Mouse (Mus musculus) cortical plate, adult 2 months (tissue): ENCODE data around the gene Mpv17l.

Experiments used
- CTCF ChIP-seq: fragments of 200-500 bp; IDR thresholded peaks from 2 replicates; pipeline ENCODE4 v1.5.1; 2011; ENCODE audit warnings: mild to moderate bottlenecking, control low read depth, low read length; ENCODE audit not compliant: insufficient read depth; ENCODE audit errors: extremely low read depth
- POLR2A ChIP-seq: fragments of 200-500 bp; IDR thresholded peaks from 2 replicates; pipeline ENCODE4 v1.6.1; 2011; ENCODE audit warnings: mild to moderate bottlenecking, low read length, control low read depth; ENCODE audit not compliant: insufficient read depth; ENCODE audit errors: extremely low read depth

DNA sequence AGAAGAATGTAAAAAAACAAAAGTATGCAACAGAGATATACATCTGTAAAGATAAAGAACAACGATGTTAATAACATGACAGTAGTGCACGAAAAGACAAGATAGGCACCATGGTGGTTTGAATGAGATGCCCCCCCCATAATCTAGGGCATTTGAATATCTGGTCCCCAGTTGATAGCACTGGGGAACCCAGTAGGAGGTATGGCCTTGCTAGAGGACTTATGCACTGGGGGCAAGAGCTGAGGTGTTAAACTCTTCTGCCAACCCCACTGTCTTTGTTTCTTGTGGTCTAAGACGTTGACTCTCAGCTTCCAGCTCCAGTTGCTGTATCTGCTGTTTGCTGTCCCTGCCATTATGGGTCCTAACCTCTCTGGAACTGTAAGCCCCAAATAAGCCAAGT lies 7.2 kb upstream of the Mpv17l start:
- TF ChIP-seq CTCF (no peak), POLR2A (no peak)
